Mouse (Mus musculus): Measurements from ENCODE around the gene Hipk2.

The Hipk2 gene

GRCm38 (mm10) chr6:38725515-38725914 is 150.4 kb downstream of the Hipk2 start:
- in situ Hi-C loops (cut with MboI; ENCODE audit: unreplicated experiment in 2 of 2) = loop anchor here in 1 of 2 experiments (25.0 kb wide), 1 partner anchor 612 kb away; no protein-coding TSS in a partner anchor

- in situ Hi-C loops (cut with MboI; ENCODE audit: unreplicated experiment in 2 of 2) = no loop called here
These were observed 154.6 kb downstream of the Hipk2 start for GRCm38 (mm10) chr6:38721361-38721760.

- in situ Hi-C loops (cut with MboI; ENCODE audit: unreplicated experiment in 2 of 2) = no loop called here
These were observed 156.7 kb downstream of the Hipk2 start for GRCm38 (mm10) chr6:38719229-38719628.

GRCm38 (mm10) chr6:38718625-38719024 is 157.3 kb downstream of the Hipk2 start:
- in situ Hi-C loops (cut with MboI; ENCODE audit: unreplicated experiment in 2 of 2) = no loop called here

GRCm38 (mm10) chr6:38715881-38716280 is 160.1 kb downstream of the Hipk2 start:
- in situ Hi-C loops (cut with MboI; ENCODE audit: unreplicated experiment in 2 of 2) = no loop called here

GRCm38 (mm10) chr6:38713957-38714898 is 161.7 kb downstream of the Hipk2 start:
- in situ Hi-C loops (cut with MboI; ENCODE audit: unreplicated experiment in 2 of 2) = no loop called here

GRCm38 (mm10) chr6:38710449-38710848 is 165.5 kb downstream of the Hipk2 start:
- in situ Hi-C loops (cut with MboI; ENCODE audit: unreplicated experiment in 2 of 2) = no loop called here

GRCm38 (mm10) chr6:38704264-38704984 is 171.5 kb downstream of the Hipk2 start:
- in situ Hi-C loops (cut with MboI; ENCODE audit: unreplicated experiment in 2 of 2) = no loop called here

GRCm38 (mm10) chr6:38703526-38703925 is 172.4 kb downstream of the Hipk2 start:
- in situ Hi-C loops (cut with MboI; ENCODE audit: unreplicated experiment in 2 of 2) = no loop called here

- in situ Hi-C loops (cut with MboI; ENCODE audit: unreplicated experiment in 2 of 2) = no loop called here
These were observed 173.1 kb downstream of the Hipk2 start for GRCm38 (mm10) chr6:38702810-38703399.

- in situ Hi-C loops (cut with MboI; ENCODE audit: unreplicated experiment in 2 of 2) = no loop called here
These were observed 174.5 kb downstream of the Hipk2 start for GRCm38 (mm10) chr6:38701421-38701820.

GRCm38 (mm10) chr6:38698233-38698889 is 177.6 kb downstream of the Hipk2 start:
- in situ Hi-C loops (cut with MboI; ENCODE audit: unreplicated experiment in 2 of 2) = loop anchor here (5.0 to 25.0 kb wide), 3 partner anchors 204 to 1636 kb away; no protein-coding TSS in a partner anchor

GRCm38 (mm10) chr6:38696570-38696969 is 179.4 kb downstream of the Hipk2 start:
- in situ Hi-C loops (cut with MboI; ENCODE audit: unreplicated experiment in 2 of 2) = loop anchor here (5.0 to 25.0 kb wide), 3 partner anchors 202 to 1634 kb away; no protein-coding TSS in a partner anchor

- in situ Hi-C loops (cut with MboI; ENCODE audit: unreplicated experiment in 2 of 2) = loop anchor here (5.0 to 25.0 kb wide), 3 partner anchors 201 to 1633 kb away; no protein-coding TSS in a partner anchor
These were observed 180.4 kb downstream of the Hipk2 start for GRCm38 (mm10) chr6:38695380-38696054.

- in situ Hi-C loops (cut with MboI; ENCODE audit: unreplicated experiment in 2 of 2) = loop anchor here (10.0 to 25.0 kb wide), 2 partner anchors 198 to 1630 kb away; no protein-coding TSS in a partner anchor
These were observed 183.4 kb downstream of the Hipk2 start for GRCm38 (mm10) chr6:38692556-38692955.

GRCm38 (mm10) chr6:38691052-38691451 is 184.9 kb downstream of the Hipk2 start:
- in situ Hi-C loops (cut with MboI; ENCODE audit: unreplicated experiment in 2 of 2) = loop anchor here (10.0 to 25.0 kb wide), 2 partner anchors 196 to 1629 kb away; no protein-coding TSS in a partner anchor

GRCm38 (mm10) chr6:38690615-38691014 is 185.3 kb downstream of the Hipk2 start:
- in situ Hi-C loops (cut with MboI; ENCODE audit: unreplicated experiment in 2 of 2) = loop anchor here (10.0 to 25.0 kb wide), 2 partner anchors 196 to 1628 kb away; no protein-coding TSS in a partner anchor

GRCm38 (mm10) chr6:38688841-38689240 is 187.1 kb downstream of the Hipk2 start:
- in situ Hi-C loops (cut with MboI; ENCODE audit: unreplicated experiment in 2 of 2) = loop anchor here (25.0 kb wide), 1 partner anchor 1627 kb away; no protein-coding TSS in a partner anchor

GRCm38 (mm10) chr6:38687216-38687615 is 188.7 kb downstream of the Hipk2 start:
- in situ Hi-C loops (cut with MboI; ENCODE audit: unreplicated experiment in 2 of 2) = loop anchor here (25.0 kb wide), 1 partner anchor 1625 kb away; no protein-coding TSS in a partner anchor
